Mouse (Mus musculus): ENCODE measurements at regions not wholly inside any gene's neighbourhood (a gene's known extent, or its start where the extent isn't known, plus 50 kb on each side); places are given as distances from the start of the nearest gene placed in this dataset.

- H3K9ac ChIP-seq: no peak overlapping the region
- H3K27ac ChIP-seq: no peak overlapping the region
- no peaks in the 10 kb centered on the region for H3K36me3 ChIP-seq
- no peak overlapping the region for H3K4me2 ChIP-seq
- WGBS: 51% methylated on average over 3 of the region's 3 CpGs
- no peak overlapping the region for H3K4me3 ChIP-seq
- H3K27me3 ChIP-seq: no peaks in the 10 kb centered on the region
- no peaks in the 10 kb centered on the region for H3K4me1 ChIP-seq
- no peak for ATAC-seq (ENCODE audit: insufficient number of reproducible peaks, low FRiP score, low TSS enrichment, low read depth)
- H3K9me3 ChIP-seq: no peaks in the 10 kb centered on the region
Observed at GRCm38 (mm10) chr11:114544212-114544611, 124.1 kb upstream of the Rpl38 start.

DNA sequence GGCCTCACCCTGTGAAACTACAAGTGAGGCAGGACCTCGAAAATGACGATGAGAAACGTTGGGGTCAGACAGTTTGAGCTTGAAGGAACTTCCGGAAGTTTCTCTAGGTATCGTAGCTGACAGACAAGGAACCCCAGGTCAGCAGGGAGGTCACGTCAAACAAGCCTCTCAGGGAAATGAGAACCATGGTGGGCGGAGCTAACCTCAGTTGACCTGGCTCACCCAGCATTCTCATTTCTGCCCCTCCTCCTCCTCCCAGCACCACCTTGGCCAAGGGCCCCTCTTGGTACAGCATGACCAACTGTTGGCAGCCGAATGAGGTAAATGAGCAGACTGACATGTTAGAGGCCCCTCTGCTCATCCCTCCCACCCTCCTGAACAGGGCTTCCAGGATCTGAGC, 126.2 kb upstream of the Rpl38 start:
- H3K36me3 ChIP-seq: no peaks in the 10 kb centered on the region
- 65% methylated on average over 8 of the region's 8 CpGs for WGBS
- no peak overlapping the region for H3K27ac ChIP-seq
- no peaks in the 10 kb centered on the region for H3K9me3 ChIP-seq
- H3K4me2 ChIP-seq: no peak overlapping the region
- peaks cover 4% of the 10 kb centered on the region; the same call in 1 of the 2 replicates for H3K4me1 ChIP-seq
- H3K27me3 ChIP-seq: no peaks in the 10 kb centered on the region
- no peak overlapping the region for H3K9ac ChIP-seq
- H3K4me3 ChIP-seq: no peak overlapping the region
- ATAC-seq (ENCODE audit: insufficient number of reproducible peaks, low FRiP score, low TSS enrichment, low read depth): no peak

DNA sequence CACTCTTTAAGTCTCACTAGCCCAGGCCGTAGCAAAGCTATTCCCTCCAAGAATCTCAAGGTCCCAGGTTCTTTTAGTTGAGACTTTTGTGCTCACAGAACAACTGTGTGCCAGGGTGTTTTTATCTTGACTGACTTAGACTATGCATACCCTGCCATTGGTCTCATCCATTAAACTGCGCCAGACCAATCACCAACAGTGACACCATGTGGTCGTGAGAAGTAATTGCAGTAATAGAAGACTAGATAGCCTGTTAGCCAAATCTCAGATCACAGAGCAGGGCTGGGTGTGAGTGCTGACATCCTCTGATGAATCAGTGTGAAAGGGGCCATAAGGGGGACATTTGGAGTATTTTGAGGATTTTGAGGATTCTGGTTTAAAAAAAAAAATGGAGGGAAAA, 127.8 kb upstream of the Rpl38 start:
- Histone ChIP-seq H3K4me3 (no peak overlapping the region), H3K36me3 (no peaks in the 10 kb centered on the region), H3K9ac (no peak overlapping the region), H3K4me1 (peaks cover 5% of the 10 kb centered on the region; the same call in 1 of the 2 replicates), H3K27me3 (no peaks in the 10 kb centered on the region), H3K9me3 (no peaks in the 10 kb centered on the region), H3K4me2 (no peak overlapping the region), H3K27ac (no peak overlapping the region)
- no peak for ATAC-seq (ENCODE audit: insufficient number of reproducible peaks, low FRiP score, low TSS enrichment, low read depth)
- 75% methylated on average over 3 of the region's 3 CpGs for WGBS

DNA sequence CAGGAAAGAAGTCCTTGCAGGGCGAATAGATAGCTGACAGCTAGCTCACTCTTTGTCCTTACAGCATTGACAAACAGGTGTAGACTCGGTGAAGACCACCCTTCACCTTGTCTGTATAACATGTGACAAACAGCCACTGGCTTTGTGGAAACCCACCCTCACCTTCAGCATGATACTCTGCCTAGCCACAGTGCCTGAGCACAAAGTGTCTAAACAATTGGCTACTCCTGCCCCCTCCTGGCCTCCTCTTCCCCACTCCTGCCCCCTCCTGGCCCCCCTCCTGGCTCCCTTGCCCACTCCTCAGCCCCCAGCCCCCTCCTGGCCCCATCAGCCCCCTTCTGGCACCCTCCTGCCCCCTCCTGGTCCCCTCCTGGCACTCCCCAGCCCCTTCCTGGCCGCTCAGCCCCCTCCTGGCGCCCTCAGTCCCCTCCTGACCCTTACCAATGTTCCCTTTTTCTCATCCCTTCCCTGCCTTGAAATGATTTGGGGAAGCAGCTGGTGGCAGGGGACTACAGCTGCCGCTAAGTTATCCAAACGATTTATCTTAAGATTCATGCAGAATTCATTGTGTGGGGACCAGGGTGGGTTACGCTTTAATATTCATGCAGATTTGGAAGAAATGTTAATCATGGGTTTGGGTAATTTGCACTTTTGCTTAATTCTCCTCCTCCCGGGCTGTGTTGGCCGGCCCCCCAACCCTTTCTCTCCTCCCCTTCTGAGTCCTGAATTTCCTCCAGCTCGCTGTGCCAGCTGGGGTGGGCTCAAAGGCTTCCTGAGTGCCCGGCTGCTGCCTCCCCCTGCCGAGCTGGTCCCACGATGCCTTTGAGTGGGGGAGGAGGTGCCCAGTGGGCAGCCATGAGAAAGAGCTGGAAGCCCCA, 131.5 kb upstream of the Rpl38 start:
- no peak overlapping the region for H3K4me3 ChIP-seq
- WGBS: 20% methylated on average over 13 of the region's 13 CpGs
- H3K4me1 ChIP-seq: peaks cover 5% of the 10 kb centered on the region; the same call in 1 of the 2 replicates
- no peaks in the 10 kb centered on the region for H3K9me3 ChIP-seq
- no peak overlapping the region for H3K27ac ChIP-seq
- no peak overlapping the region for H3K9ac ChIP-seq
- no peaks in the 10 kb centered on the region for H3K27me3 ChIP-seq
- H3K4me2 ChIP-seq: no peak overlapping the region
- no peak for ATAC-seq (ENCODE audit: insufficient number of reproducible peaks, low FRiP score, low TSS enrichment, low read depth)
- no peaks in the 10 kb centered on the region for H3K36me3 ChIP-seq

DNA sequence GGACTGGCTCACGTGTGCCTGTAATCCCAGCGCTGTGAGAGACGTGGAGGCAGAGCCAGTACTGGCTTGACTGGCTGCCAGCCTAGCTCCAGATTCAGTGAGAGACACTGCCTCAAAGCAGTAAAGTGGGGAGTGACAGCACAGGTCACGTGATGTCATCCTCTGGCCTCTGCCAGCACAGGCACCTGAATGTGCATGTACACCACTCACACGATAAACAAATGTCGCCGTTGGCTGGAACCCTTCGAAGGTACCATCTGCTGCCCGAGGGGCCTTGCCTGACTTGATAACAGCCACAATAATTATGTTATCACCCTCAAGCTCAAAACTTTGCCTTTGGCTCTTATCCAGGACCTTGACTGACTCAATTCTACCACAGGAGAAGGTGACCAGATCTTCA, 132.4 kb upstream of the Rpl38 start:
- Histone ChIP-seq H3K4me1 (peaks cover 5% of the 10 kb centered on the region; the same call in 1 of the 2 replicates), H3K27me3 (no peaks in the 10 kb centered on the region), H3K27ac (no peak overlapping the region), H3K4me2 (no peak overlapping the region), H3K36me3 (no peaks in the 10 kb centered on the region), H3K9ac (no peak overlapping the region), H3K4me3 (no peak overlapping the region), H3K9me3 (no peaks in the 10 kb centered on the region)
- ATAC-seq (ENCODE audit: insufficient number of reproducible peaks, low FRiP score, low TSS enrichment, low read depth): no peak
- 85% methylated on average over 9 of the region's 9 CpGs for WGBS

DNA sequence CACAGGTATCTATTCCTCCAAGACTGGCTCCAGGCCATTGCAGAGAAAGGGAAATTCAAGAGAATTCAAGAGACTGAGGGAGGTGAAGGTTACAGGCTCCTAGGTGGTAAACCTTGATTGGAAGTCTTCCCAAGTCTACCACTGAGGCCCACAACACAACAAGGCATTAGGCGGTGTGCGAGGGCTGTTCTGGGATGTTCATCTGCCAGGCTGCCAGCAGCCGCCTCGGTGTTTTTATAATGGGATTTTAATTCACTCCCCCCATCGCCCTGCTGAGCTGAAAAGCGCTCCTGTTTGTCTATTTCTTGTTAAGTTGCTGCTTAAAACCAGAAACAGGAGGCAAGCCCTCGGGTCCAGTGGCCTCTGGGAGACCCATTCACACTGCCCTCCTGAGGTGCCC, 133.9 kb upstream of the Rpl38 start:
- H3K9me3 ChIP-seq: no peaks in the 10 kb centered on the region
- WGBS: 64% methylated on average over 7 of the region's 7 CpGs
- no peak for ATAC-seq (ENCODE audit: insufficient number of reproducible peaks, low FRiP score, low TSS enrichment, low read depth)

DNA sequence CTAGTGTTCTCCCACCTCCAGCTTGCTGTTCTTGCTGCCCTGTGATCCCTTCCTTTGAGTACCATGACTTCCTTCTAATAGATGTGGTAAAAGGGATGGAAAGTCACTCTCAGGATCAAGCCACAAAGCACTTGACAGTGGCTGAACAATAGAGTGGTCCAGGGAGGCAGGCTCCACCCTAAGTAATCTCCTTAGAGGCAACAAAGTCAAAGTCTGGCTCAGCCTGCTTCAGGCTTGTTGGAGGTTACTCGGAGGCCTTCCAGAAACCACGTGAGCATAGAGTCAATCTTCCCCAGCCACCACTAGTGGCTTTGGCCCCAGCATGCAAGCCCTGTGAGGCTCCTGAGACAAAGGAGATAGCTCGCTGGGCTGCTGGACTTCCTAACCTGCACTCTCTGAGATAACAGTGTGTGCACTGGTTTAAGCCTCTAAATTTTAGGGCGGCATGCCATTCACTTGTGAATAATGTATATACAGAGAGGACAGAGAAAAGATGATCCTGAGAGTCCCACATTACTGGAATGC, 137.0 kb upstream of the Rpl38 start:
- ATAC-seq (ENCODE audit: insufficient number of reproducible peaks, low FRiP score, low TSS enrichment, low read depth): no peak
- Histone ChIP-seq H3K9ac (no peak overlapping the region), H3K36me3 (no peaks in the 10 kb centered on the region), H3K4me1 (no peaks in the 10 kb centered on the region), H3K4me2 (no peak overlapping the region), H3K27me3 (no peaks in the 10 kb centered on the region), H3K27ac (no peak overlapping the region), H3K4me3 (no peak overlapping the region), H3K9me3 (no peaks in the 10 kb centered on the region)
- WGBS: 67% methylated on average over 4 of the region's 4 CpGs

More for the DNA sequence above, 133.9 kb upstream of the Rpl38 start:
- Histone ChIP-seq H3K4me1 (peaks cover 5% of the 10 kb centered on the region; the same call in 1 of the 2 replicates), H3K27ac (no peak overlapping the region), H3K4me2 (no peak overlapping the region), H3K4me3 (no peak overlapping the region), H3K27me3 (no peaks in the 10 kb centered on the region), H3K36me3 (no peaks in the 10 kb centered on the region), H3K9ac (no peak overlapping the region)

GRCm38 (mm10) chr11:114528937-114529772, 139.2 kb upstream of the Rpl38 start:
- no peak overlapping the region for H3K4me3 ChIP-seq
- ATAC-seq (ENCODE audit: insufficient number of reproducible peaks, low FRiP score, low TSS enrichment, low read depth): no peak
- H3K4me2 ChIP-seq: no peak overlapping the region
- H3K9ac ChIP-seq: no peak overlapping the region
- no peaks in the 10 kb centered on the region for H3K36me3 ChIP-seq
- H3K9me3 ChIP-seq: no peaks in the 10 kb centered on the region
- 49% methylated on average over 10 of the region's 10 CpGs for WGBS
- no peak overlapping the region for H3K27ac ChIP-seq
- no peaks in the 10 kb centered on the region for H3K4me1 ChIP-seq
- no peaks in the 10 kb centered on the region for H3K27me3 ChIP-seq

DNA sequence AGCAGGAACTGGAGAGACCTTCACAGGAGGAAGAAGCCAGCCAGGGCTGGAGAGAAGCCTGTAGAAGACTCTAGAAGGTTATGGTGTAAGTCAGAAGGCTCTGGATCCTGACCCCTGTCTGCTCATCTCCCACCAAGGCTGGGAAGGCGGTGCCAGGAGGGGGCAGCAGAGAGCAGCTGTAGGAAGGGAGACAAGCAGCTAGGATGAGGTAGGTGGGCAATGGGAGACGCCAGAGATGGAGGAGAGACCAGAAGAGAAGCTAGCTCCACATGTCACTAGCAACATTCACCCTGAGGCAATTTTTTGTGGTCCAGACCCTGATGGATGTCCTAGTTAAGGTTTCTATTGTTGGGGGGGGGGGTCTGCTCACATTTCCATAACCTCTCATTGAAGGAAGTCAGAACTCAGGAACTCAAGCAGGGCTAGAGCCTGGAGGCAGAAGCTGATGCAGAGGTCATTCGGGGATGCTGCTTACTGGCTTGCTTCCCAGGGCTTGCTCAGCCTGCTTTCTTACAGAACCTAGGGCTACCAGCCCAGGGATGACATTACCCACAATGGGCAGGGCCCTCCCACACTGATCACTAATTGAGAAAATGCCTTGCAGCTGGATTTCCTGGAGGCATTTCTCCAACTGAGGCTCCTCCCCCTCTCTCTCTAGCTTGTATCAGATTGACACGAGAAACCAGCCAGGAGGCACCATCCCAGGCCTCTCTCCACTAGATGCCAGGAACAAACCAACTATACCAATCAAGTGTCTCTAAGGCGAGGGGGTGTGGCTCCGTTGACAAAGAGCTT, 144.7 kb upstream of the Rpl38 start:
- Histone ChIP-seq H3K4me2 (no peak overlapping the region), H3K9ac (no peak overlapping the region), H3K4me1 (0 out of 2 replicates have a peak, but pooled peaks cover 6% of the 10 kb centered on the region), H3K27me3 (no peaks in the 10 kb centered on the region), H3K4me3 (no peak overlapping the region), H3K9me3 (no peaks in the 10 kb centered on the region), H3K36me3 (no peaks in the 10 kb centered on the region), H3K27ac (no peak overlapping the region)
- 37% methylated on average over 6 of the region's 6 CpGs for WGBS
- ATAC-seq (ENCODE audit: insufficient number of reproducible peaks, low FRiP score, low TSS enrichment, low read depth): no peak

DNA sequence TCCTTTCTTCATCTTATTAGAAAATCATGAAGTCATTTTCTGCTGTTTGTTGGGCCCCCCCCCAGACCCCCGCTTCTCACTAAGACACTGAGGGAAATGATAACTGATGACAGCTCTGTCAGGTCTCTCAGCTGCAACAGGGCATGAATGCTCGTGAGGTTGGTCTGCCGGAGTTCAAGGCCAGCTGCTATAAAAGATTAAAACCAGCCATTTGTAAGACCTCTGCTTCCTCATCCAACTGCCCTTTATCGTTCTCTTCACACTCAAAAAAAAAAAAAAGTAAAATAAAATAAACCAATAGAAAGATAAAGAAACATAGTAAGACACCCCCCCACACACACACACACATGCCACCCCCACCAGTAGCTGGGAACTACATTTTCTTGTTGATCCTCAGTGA, 153.0 kb upstream of the Rpl38 start:
- WGBS: 48% methylated on average over 4 of the region's 4 CpGs
- Histone ChIP-seq H3K4me3 (no peak overlapping the region), H3K27ac (no peak overlapping the region), H3K27me3 (no peaks in the 10 kb centered on the region; the same call in 1 of the 2 replicates), H3K9me3 (no peaks in the 10 kb centered on the region), H3K9ac (no peak overlapping the region), H3K4me1 (0 out of 2 replicates have a peak, but pooled peaks cover 7% of the 10 kb centered on the region), H3K36me3 (no peaks in the 10 kb centered on the region), H3K4me2 (no peak overlapping the region)
- no peak for ATAC-seq (ENCODE audit: insufficient number of reproducible peaks, low FRiP score, low TSS enrichment, low read depth)

DNA sequence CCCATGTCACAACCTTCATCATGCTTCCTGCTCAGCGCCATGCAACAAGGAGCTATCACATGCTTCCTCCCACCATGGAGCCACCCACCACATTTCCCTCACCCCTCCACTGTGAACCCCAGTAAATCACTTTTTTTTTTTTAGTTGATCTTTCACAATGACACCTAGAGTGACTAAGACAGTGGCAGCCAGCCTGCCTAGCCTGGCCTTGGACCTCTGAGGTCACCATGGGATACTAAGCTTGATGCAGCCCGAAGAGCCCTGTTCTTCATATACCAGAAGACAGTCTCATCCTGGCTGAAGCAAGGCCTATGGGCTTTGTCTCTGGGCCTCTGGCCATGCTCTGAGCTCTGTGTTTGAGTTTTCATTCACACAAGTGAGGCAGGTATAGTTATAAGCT, 154.2 kb upstream of the Rpl38 start:
- Histone ChIP-seq H3K9ac (no peak overlapping the region), H3K36me3 (no peaks in the 10 kb centered on the region), H3K27me3 (no peaks in the 10 kb centered on the region; the same call in 1 of the 2 replicates), H3K9me3 (no peaks in the 10 kb centered on the region), H3K27ac (no peak overlapping the region), H3K4me2 (no peak overlapping the region), H3K4me3 (no peak overlapping the region), H3K4me1 (0 out of 2 replicates have a peak, but pooled peaks cover 7% of the 10 kb centered on the region)
- no peak for ATAC-seq (ENCODE audit: insufficient number of reproducible peaks, low FRiP score, low TSS enrichment, low read depth)
- 85% methylated on average over 2 of the region's 2 CpGs for WGBS
